Mouse (Mus musculus) G1E-ER4 (cell line): ENCODE results near the gene C3. TPM values are rescaled to one million over a fixed set of nuclear protein-coding genes. Genes with fewer than 3 reads are reported as not detected.

Source experiments
- GATA1 ChIP-seq: IDR thresholded peaks from one replicate; pipeline ENCODE4 v1.8.0; 2012; ENCODE audit warnings: low read length, inconsistent platforms
- polyA plus RNA-seq: library from polyadenylated mRNA; stranded (reverse); fragments of >175 nt; gene quantifications from 2 replicates; pipeline ENCODE4 v1.2.3, GENCODE M21; 2012

The C3 gene
- polyA plus RNA-seq, 1 experiment = not detected

DNA sequence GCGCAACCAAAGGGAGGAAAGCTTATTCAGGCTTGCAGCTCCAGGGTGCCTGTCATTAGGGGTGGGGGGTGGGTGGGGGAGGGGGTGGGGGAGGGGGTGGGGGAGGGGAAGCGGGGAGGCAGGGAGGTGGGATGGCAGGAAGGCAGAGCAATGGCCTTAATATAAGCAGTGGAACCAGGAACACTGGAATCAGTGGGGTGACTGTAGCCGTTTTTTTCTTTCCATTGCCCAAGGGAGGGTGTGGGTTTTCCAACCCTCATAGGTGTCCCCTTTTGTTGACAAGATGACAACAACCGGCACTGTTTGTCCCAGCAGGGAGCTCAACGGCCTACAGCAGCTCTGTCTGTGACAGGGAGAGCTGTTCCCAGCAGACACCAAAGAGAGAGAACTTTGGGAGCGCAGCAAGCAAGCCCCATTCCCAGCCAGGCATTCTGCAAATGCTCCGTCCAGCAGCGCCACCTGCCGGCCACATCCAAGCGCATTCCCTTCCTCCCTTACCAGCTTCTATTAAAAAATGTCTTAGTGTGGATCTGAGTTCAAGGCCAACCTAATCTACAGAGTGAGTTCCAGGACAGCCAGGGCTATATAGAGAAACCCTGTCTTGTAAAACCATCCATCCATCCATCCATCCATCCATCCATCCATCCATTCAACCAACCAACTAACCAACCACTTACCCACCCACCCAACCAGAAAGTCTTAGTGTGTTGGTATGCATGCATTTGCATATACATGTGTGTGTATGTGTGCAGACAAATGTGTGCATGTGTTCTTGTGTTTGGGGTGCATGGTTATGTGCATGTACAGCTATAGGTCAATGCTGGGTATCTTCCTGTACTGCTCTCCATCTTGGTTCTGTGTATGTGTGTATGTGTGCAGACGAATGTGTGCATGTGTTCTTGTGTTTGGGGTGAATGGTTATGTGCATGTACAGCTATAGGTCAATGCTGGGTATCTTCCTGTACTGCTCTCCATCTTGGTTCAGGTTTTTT lies 60.8 kb downstream of the C3 start:
- no peak for TF ChIP-seq GATA1

Other genes with a start within 250 kb of the C3 start
- not detected in 2 replicates for gene Acer1, start 246.0 kb downstream of the C3 start, polyA plus RNA-seq
- 185 and 272 TPM in 2 replicates for gene Clpp, start 237.8 kb downstream of the C3 start, polyA plus RNA-seq
- gene Alkbh7, start 230.8 kb downstream of the C3 start, polyA plus RNA-seq = 51.6 and 80.9 TPM in 2 replicates
- gene Pspn, start 228.1 kb downstream of the C3 start, polyA plus RNA-seq = not detected in 2 replicates
- gene Gtf2f1, start 216.8 kb downstream of the C3 start, polyA plus RNA-seq = 210 and 212 TPM in 2 replicates
- gene Gm17949, start 216.7 kb downstream of the C3 start, polyA plus RNA-seq = 0.04 TPM in 1 of 2 replicates, not detected in the other
- 202 and 209 TPM in 2 replicates for gene Khsrp, start 196.6 kb downstream of the C3 start, polyA plus RNA-seq
- not detected in 2 replicates for gene Slc25a41, start 186.5 kb downstream of the C3 start, polyA plus RNA-seq
- gene Crb3, start 169.0 kb downstream of the C3 start, polyA plus RNA-seq = 0.12 and 0.19 TPM in 2 replicates
- 22.4 and 24.4 TPM in 2 replicates for gene Slc25a23, start 168.3 kb downstream of the C3 start, polyA plus RNA-seq
- gene Dennd1c, start 149.6 kb downstream of the C3 start, polyA plus RNA-seq = 4.7 and 5.7 TPM in 2 replicates
- not detected in 2 replicates for gene Tubb4a, start 140.4 kb downstream of the C3 start, polyA plus RNA-seq
- 1.8 and 2.5 TPM in 2 replicates for gene Tnfsf9, start 122.8 kb downstream of the C3 start, polyA plus RNA-seq
- not detected in 2 replicates for gene Cd70, start 78.4 kb downstream of the C3 start, polyA plus RNA-seq
- gene Tnfsf14, start 34.0 kb downstream of the C3 start, polyA plus RNA-seq = not detected in 2 replicates
- gene Gpr108, start 20.3 kb upstream of the C3 start, polyA plus RNA-seq = 15.2 and 17.6 TPM in 2 replicates
- gene Trip10, start 21.3 kb upstream of the C3 start, polyA plus RNA-seq = 13.9 and 14.8 TPM in 2 replicates
- 38.8 and 39.8 TPM in 2 replicates for gene Vav1, start 51.0 kb upstream of the C3 start, polyA plus RNA-seq
- not detected in 2 replicates for gene Adgre1, start 130.6 kb upstream of the C3 start, polyA plus RNA-seq